Mouse (Mus musculus) lung, embryonic 16.5 days (tissue): Measurements from ENCODE around the gene Ppp5c. TPM values are rescaled to one million over a fixed set of nuclear protein-coding genes. Genes with fewer than 3 reads are reported as not detected.

Source experiments
- ATAC-seq: fragments of 200-750 bp; cut with Nextera tagmentation; 2 replicates; pipeline ENCODE4 v1.8.0; 2017; ENCODE audit warnings: low read depth, mild to moderate bottlenecking, moderate library complexity
- H3K27ac ChIP-seq: fragments of 300-500 bp; sonication (generic); 2 replicates; pipeline ENCODE4 v1.5.1; 2014; ENCODE audit warnings: mild to moderate bottlenecking, control low read depth, low read length
- H3K27me3 ChIP-seq: fragments of 300-500 bp; sonication (generic); 2 replicates; pipeline ENCODE4 v1.6.1; 2014; ENCODE audit warnings: low read depth, low read length, mixed read lengths; ENCODE audit not compliant: control insufficient read depth, insufficient read depth
- H3K36me3 ChIP-seq: fragments of 300-500 bp; sonication (generic); 2 replicates; pipeline ENCODE4 v1.6.1; 2014; ENCODE audit warnings: low read length; ENCODE audit not compliant: control insufficient read depth, insufficient read depth
- H3K4me1 ChIP-seq: fragments of 300-500 bp; sonication (generic); replicated peaks from 2 replicates; pipeline ENCODE4 v1.6.1; 2014; ENCODE audit warnings: low read length, mixed read lengths; ENCODE audit not compliant: control insufficient read depth, insufficient read depth
- H3K4me2 ChIP-seq: fragments of 300-500 bp; sonication (generic); 2 replicates; pipeline ENCODE4 v1.6.1; 2014; ENCODE audit warnings: low read depth, low read length, control low read depth
- H3K4me3 ChIP-seq: fragments of 300-500 bp; sonication (generic); 2 replicates; pipeline ENCODE4 v1.5.1; 2014; ENCODE audit warnings: mild to moderate bottlenecking, low read length, control low read depth
- H3K9ac ChIP-seq: fragments of 300-500 bp; sonication (generic); 2 replicates; pipeline ENCODE4 v1.6.1; 2014; ENCODE audit warnings: low read length, control low read depth
- H3K9me3 ChIP-seq: fragments of 300-500 bp; sonication (generic); 2 replicates; pipeline ENCODE4 v1.6.1; 2016; ENCODE audit warnings: low read length; ENCODE audit not compliant: control insufficient read depth
- WGBS: fragments of 180-500 bp; shearing (Covaris S2); extraction: QIAGEN DNeasy Blood & Tissue Kit; methylation state at CpG from one replicate; pipeline ENCODE4 v1.1.7; 2014; 5-methylcytosine and 5-hydroxymethylcytosine counted together
- polyA plus RNA-seq: library from polyadenylated mRNA; unstranded; fragments of >200 nt; fragmentation: Nextera tagmentation; extraction: Ambion mirVana; gene quantifications from 2 replicates; pipeline ENCODE4 v1.2.1, GENCODE M21; 2015

Gene Ppp5c
- polyA plus RNA-seq, 1 experiment from 2014 or later: 105 TPM

DNA sequence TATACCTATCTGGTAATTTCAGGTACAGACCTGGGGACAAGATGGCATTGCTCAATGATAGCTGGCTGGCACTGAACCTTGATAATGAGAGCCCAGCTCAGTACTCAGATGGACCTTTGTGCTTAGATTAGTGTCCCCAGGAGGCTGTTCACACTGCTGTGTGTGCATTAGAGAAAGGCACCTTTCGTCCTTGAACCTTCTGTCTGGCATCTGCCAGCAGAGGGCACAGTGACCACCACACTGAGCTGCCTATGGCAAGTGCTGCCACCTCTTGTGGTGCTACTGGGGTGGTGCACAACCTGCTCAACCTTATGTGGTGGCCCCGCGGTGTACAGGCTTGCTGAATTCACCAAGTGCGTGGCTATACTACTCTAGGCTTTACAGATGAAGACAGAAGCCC lies 20.4 kb downstream of the Ppp5c start:
- Histone ChIP-seq H3K9me3 (no peaks in the 10 kb centered on the region), H3K4me1 (peaks cover 3% of the 10 kb centered on the region; the same call in 1 of the 2 replicates), H3K4me3 (no peak overlapping the region), H3K27me3 (no peaks in the 10 kb centered on the region), H3K4me2 (no peak overlapping the region), H3K36me3 (peaks cover 51% of the 10 kb centered on the region), H3K27ac (no peak overlapping the region), H3K9ac (no peak overlapping the region)
- ATAC-seq: no peak
- WGBS: 70% methylated on average over 4 of the region's 4 CpGs

DNA sequence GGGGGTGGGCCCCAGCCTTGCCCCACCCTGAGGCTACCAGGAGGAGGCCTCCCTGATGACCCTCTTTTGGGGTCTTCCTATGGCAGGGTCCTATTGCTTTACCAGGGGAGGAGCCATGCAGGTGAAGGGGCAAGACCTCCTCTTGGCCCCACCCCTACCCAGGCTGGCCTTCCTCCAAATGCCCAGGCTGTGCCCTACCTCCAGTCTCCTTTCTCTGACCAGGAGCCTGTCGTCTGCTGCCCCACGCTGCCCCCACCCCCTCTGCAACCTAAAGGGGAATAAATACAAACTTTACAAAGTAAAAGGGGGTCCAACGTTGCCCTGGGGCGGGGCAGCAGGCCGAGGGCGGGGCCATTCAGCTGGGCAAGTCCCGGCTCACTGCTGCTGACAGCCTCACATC lies 23.0 kb downstream of the Ppp5c start:
- Histone ChIP-seq H3K4me2 (no peak overlapping the region), H3K36me3 (peaks cover 47% of the 10 kb centered on the region), H3K9me3 (no peaks in the 10 kb centered on the region), H3K27me3 (no peaks in the 10 kb centered on the region), H3K9ac (no peak overlapping the region), H3K4me1 (peaks cover 3% of the 10 kb centered on the region; the same call in 1 of the 2 replicates), H3K27ac (no peak overlapping the region), H3K4me3 (no peak overlapping the region)
- 75% methylated on average over 7 of the region's 7 CpGs for WGBS
- ATAC-seq: no peak

DNA sequence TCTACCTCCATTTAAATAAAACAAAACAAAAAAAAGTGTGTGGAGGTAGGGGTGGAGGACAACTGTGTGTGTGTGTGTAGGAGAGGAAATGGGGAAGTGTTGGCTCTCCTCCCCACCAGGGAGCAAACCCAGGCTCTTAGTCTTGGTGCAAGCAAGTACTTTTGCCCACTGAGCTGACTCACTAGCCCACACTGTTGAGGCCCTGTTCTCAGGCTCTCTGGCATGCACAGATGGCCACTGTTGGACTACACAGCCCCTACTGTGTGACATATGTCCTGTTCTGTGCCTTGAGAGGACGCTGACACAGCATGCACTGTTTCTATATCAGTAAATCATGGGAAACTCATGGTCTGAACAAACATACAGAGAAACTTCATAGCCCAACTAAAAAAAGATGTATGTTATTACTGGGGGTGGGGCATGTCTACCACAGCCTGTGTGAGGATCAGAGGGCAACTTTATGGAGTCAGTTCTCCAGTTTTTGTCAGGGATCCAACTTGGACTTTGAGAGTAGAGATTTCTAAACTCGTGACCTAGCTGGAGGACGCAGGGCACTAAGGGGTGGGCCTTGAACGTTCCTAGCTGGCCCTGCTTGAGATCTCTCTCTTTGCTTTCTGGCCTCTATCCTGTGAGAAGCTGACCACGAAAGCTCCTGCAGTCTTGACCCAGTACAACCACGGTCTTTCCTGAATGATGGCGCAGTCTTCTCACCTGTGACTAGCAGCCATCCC lies 24.3 kb downstream of the Ppp5c start:
- 0 out of 2 replicates have a peak overlapping the region, but pooled peaks have one; percentile 30 for H3K27ac ChIP-seq
- H3K4me1 ChIP-seq: peaks cover 9% of the 10 kb centered on the region; the same call in 1 of the 2 replicates
- no peaks in the 10 kb centered on the region for H3K9me3 ChIP-seq
- H3K4me3 ChIP-seq: no peak overlapping the region
- H3K9ac ChIP-seq: no peak overlapping the region
- H3K27me3 ChIP-seq: no peaks in the 10 kb centered on the region
- peak; percentile 18 for ATAC-seq
- 62% methylated on average over 7 of the region's 7 CpGs for WGBS
- H3K4me2 ChIP-seq: no peak overlapping the region
- H3K36me3 ChIP-seq: peaks cover 44% of the 10 kb centered on the region

DNA sequence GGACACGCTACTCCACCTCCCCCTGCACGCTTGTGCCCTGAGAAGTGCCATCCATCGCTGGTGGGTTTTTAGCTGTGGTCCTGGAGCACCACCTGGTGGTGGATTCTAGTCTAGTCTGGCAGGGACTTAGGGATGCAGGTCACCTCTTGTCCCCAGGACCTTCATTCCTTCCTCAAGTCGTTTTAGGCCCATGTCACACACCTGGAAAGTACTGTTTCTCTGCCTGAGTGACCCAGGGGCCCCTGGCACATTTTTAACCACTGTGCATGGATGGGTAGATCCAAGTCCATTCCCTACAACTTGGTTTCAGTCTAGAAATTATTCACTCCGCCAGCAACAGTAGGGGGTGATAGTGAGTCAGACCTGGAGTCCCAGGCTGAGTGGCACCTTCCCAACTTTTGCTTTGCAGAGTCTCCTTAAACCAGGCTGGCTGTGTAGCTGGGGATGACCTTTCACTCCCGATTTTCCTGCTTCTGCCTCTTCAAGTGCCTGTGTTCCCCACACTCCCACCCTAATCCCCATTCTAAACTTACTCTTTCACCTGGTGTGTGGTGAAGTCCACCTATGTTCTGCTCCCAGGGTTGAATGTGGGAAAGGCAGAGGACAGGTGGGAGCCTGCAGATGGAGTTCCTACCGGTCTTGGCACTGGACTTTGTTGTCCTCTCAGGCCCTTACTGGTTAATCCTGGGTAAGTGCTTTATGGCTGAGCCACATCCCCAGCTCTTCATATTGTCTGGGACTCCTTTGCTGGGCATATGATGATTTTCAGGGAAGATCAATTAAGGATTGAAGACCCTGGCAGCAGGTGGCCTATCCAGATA lies 25.1 kb downstream of the Ppp5c start:
- Histone ChIP-seq H3K9me3 (no peaks in the 10 kb centered on the region), H3K4me1 (peaks cover 13% of the 10 kb centered on the region), H3K4me3 (no peak overlapping the region), H3K36me3 (peaks cover 38% of the 10 kb centered on the region), H3K4me2 (no peak overlapping the region), H3K27me3 (no peaks in the 10 kb centered on the region), H3K9ac (no peak overlapping the region), H3K27ac (peak overlapping the region; percentile 30; the same call in 1 of the 2 replicates)
- 11% methylated on average over 7 of the region's 7 CpGs for WGBS
- ATAC-seq: peak; percentile 66

DNA sequence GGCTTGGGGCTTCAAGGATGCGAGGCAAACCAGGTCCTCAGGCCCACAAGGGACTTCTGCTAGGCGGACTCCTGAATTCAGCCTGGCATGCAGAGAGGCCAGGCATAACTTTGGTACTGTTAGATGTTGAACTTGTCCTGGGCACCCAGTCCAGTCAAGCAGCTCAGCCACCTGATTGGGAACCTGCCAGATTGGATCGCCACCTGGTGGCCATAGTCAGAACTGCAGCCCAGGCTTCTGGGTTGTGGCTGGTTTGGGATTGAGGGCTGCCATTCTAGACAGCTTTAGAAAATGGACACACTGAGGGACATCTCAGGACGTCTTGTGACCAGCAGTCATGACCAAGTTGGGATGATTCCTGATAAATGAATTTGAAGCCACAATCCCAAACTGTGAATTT lies 28.1 kb downstream of the Ppp5c start:
- H3K27ac ChIP-seq: no peak overlapping the region
- H3K9ac ChIP-seq: no peak overlapping the region
- WGBS: 26% methylated on average over 4 of the region's 4 CpGs
- no peaks in the 10 kb centered on the region for H3K9me3 ChIP-seq
- H3K27me3 ChIP-seq: no peaks in the 10 kb centered on the region
- ATAC-seq: no peak
- no peak overlapping the region for H3K4me2 ChIP-seq
- H3K4me3 ChIP-seq: no peak overlapping the region
- peaks cover 22% of the 10 kb centered on the region for H3K36me3 ChIP-seq
- H3K4me1 ChIP-seq: peaks cover 36% of the 10 kb centered on the region

DNA sequence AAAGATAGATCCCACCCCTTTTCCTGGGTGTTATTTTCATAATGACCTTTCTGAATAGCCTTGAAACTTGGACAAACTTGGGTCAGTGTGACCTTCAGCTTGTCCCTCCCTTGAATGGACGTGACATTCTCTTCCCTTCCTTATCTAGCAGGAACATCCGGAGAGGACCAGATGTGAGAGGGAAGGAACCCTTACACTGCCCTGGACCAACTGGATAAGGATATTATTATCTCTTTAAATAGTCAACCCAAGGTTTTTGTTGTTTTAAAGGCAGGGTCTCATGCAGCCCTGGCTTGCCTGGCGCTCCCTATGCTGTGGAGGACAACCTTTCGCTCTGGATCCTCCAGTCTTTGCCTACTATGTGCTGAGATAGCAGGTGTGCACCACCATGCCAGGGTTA lies 28.5 kb downstream of the Ppp5c start:
- 62% methylated on average over 4 of the region's 4 CpGs for WGBS
- Histone ChIP-seq H3K9ac (no peak overlapping the region), H3K9me3 (no peaks in the 10 kb centered on the region), H3K27me3 (no peaks in the 10 kb centered on the region), H3K4me2 (no peak overlapping the region), H3K4me1 (peaks cover 36% of the 10 kb centered on the region), H3K4me3 (no peak overlapping the region), H3K27ac (no peak overlapping the region), H3K36me3 (peaks cover 19% of the 10 kb centered on the region)
- ATAC-seq: no peak

DNA sequence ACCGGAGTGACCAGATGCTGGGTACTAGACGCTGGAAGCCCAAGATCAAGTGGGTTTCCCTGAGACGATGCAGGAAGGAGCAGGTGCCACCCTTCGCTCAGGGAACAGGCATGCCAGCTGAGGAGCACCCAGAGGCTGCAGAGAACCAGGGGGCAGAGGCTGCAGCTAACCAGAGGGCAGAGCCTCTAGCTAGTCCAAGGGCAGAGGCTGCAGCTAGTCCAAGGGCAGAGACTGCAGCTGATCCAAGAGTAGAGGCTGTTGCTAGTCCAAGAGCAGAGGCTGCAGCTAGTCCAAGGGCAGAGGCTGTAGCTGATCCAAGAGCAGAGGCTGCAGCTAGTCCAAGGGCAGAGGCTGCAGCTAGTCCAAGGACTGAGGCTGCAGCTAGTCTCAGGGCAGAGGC lies 32.4 kb downstream of the Ppp5c start:
- H3K27ac ChIP-seq: no peak overlapping the region
- H3K27me3 ChIP-seq: no peaks in the 10 kb centered on the region
- 56% methylated on average over 4 of the region's 4 CpGs for WGBS
- H3K4me1 ChIP-seq: peaks cover 51% of the 10 kb centered on the region
- no peak for ATAC-seq
- no peaks in the 10 kb centered on the region for H3K9me3 ChIP-seq
- H3K4me3 ChIP-seq: peak overlapping the region; percentile 77
- peak overlapping the region; percentile 85 for H3K4me2 ChIP-seq
- peak overlapping the region; percentile 84 for H3K9ac ChIP-seq
- peaks cover 6% of the 10 kb centered on the region for H3K36me3 ChIP-seq

DNA sequence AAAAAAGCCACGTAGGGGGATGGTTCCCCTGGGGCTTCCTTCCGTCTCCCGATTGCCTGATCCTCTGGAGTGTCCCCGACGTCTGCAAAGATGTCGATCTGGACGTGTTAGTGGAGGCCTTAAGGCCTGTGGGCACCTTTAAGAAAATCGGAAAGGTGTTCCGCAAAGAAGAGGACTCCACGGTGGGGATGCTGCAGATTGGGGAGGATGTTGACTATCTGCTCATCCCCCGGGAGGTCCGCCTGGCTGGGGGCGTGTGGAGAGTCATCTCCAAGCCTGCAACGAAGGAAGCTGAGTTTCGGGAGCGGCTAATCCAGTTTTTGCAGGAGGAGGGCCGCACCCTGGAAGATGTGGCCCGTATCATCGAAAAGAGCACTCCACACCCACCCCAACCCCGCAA lies 33.3 kb downstream of the Ppp5c start:
- ATAC-seq: no peak
- H3K36me3 ChIP-seq: peaks cover 5% of the 10 kb centered on the region
- peak overlapping the region; percentile 85 for H3K4me2 ChIP-seq
- peaks cover 53% of the 10 kb centered on the region for H3K4me1 ChIP-seq
- peak overlapping the region; percentile 84 for H3K9ac ChIP-seq
- H3K9me3 ChIP-seq: no peaks in the 10 kb centered on the region
- no peaks in the 10 kb centered on the region for H3K27me3 ChIP-seq
- 3% methylated on average over 20 of the region's 20 CpGs for WGBS
- peak overlapping the region; percentile 77 for H3K4me3 ChIP-seq
- H3K27ac ChIP-seq: peak overlapping the region; percentile 91

DNA sequence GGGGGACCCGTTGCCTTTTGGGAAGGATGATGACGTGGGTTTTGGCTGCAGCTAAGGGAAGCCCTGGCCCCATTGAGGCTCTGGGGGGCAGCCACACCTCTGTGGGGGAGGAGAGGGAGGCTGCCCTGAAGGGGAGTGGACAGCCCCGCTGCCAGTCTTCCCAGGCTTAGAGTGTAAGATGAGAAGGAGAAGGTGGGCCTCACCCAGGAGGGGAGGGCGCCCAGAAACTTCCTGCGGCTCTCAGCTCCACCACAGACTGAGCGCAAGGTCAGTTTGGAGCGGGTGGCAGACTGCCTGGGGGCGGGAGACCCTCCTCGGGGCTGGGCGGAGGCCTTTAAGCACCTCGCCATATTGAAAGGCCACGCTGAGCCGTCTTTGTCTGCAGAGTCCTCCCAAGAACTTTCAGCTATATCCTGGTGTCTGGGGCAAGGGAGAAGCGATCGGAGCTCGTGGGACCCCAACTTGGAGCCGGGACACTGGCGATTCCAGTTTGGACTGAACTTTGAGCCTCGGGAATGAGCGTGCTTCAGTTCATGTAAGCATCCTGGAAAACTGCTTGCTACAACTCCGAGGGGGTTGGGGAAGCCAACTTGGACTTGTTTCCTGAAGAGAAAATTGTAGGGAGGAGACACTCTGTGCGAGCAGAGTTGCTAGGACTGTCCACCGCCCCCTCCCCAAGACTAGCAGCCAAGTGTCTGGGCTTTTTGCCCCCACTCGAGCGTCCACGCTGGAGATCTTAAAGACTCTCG lies 33.9 kb downstream of the Ppp5c start:
- Histone ChIP-seq H3K27me3 (no peaks in the 10 kb centered on the region), H3K4me3 (peak overlapping the region; percentile 77), H3K4me1 (peaks cover 48% of the 10 kb centered on the region), H3K4me2 (peak overlapping the region; percentile 85), H3K9me3 (no peaks in the 10 kb centered on the region), H3K27ac (peak overlapping the region; percentile 91), H3K36me3 (peaks cover 2% of the 10 kb centered on the region), H3K9ac (peak overlapping the region; percentile 84)
- WGBS: under 1% methylated on average over 27 of the region's 27 CpGs
- ATAC-seq: peak; percentile 95
